Mouse (Mus musculus) midbrain, embryonic 13.5 days (tissue): ENCODE measurements around the gene Acer3. TPM values are rescaled to one million over a fixed set of nuclear protein-coding genes. Genes with fewer than 3 reads are reported as not detected.
"Not testable (repeated sequence)": the region's sequence is repeated elsewhere in the genome, so short reads cannot be mapped to it uniquely, and the experiment has no call there.

Experiments
- ATAC-seq: fragments of 200-750 bp; cut with Nextera tagmentation; 2 replicates; pipeline ENCODE4 v1.8.0; 2017; ENCODE audit warnings: mild to moderate bottlenecking, moderate TSS enrichment, moderate library complexity
- H3K27ac ChIP-seq: fragments of 300-500 bp; sonication (generic); 2 replicates; pipeline ENCODE4 v1.5.1; 2015; ENCODE audit warnings: inconsistent platforms, mild to moderate bottlenecking, moderate library complexity
- H3K27me3 ChIP-seq: fragments of 300-500 bp; sonication (generic); 2 replicates; pipeline ENCODE4 v1.6.1; 2015; ENCODE audit warnings: mild to moderate bottlenecking, inconsistent platforms
- H3K36me3 ChIP-seq: fragments of 300-500 bp; sonication (generic); 2 replicates; pipeline ENCODE4 v1.6.1; 2015; ENCODE audit warnings: mild to moderate bottlenecking, inconsistent platforms
- H3K4me1 ChIP-seq: fragments of 300-500 bp; sonication (generic); replicated peaks from 2 replicates; pipeline ENCODE4 v1.6.1; 2015; ENCODE audit warnings: inconsistent platforms
- H3K4me2 ChIP-seq: fragments of 300-500 bp; sonication (generic); replicated peaks from 2 replicates; pipeline ENCODE4 v1.6.1; 2015; ENCODE audit warnings: moderate library complexity, mild to moderate bottlenecking, inconsistent platforms
- H3K4me3 ChIP-seq: fragments of 300-500 bp; sonication (generic); replicated peaks from 2 replicates; pipeline ENCODE4 v1.5.1; 2015; ENCODE audit warnings: mild to moderate bottlenecking, inconsistent platforms
- H3K9ac ChIP-seq: fragments of 300-500 bp; sonication (generic); replicated peaks from 2 replicates; pipeline ENCODE4 v1.6.1; 2015; ENCODE audit warnings: mild to moderate bottlenecking, inconsistent platforms
- H3K9me3 ChIP-seq: fragments of 300-500 bp; sonication (generic); 2 replicates; pipeline ENCODE4 v1.6.1; 2016; ENCODE audit warnings: mild to moderate bottlenecking, inconsistent platforms
- WGBS: fragments of 180-500 bp; shearing (Covaris S2); methylation state at CpG from one replicate; pipeline ENCODE4 v1.1.7; 2015; 5-methylcytosine and 5-hydroxymethylcytosine counted together
- polyA plus RNA-seq: library from polyadenylated mRNA; unstranded; fragments of >200 nt; fragmentation: Nextera tagmentation; extraction: Ambion mirVana; gene quantifications from 2 replicates; pipeline ENCODE4 v1.2.1, GENCODE M21; 2015

The Acer3 gene
- polyA plus RNA-seq, 1 experiment from 2014 or later = 13.6 TPM

DNA sequence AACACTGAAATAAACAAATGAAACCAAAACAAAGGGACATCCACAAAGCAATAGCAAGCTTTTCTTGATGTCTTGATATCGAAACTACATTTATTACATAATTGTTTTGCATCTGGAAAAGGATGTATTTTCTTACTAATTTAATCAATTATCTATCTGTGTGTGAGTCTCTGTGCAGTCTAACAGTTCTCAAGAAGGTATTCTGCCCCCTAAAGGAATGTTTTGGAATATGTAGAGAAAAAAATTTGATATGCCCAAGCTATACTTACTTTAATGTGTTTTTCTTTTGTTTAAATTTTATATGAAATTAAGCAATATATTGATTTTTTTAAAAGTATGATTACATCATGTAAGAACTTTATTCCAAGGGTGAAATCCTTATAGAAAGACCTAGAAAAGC is 130.4 kb downstream of the Acer3 start:
- WGBS = 90% methylated on average over 1 of the region's 1 CpGs
- no peak overlapping the region for H3K4me2 ChIP-seq
- H3K36me3 ChIP-seq = no peaks in the 10 kb centered on the region
- H3K4me3 ChIP-seq = no peak overlapping the region
- H3K4me1 ChIP-seq = peaks cover 31% of the 10 kb centered on the region
- no peak for ATAC-seq
- H3K27me3 ChIP-seq = peaks cover 67% of the 10 kb centered on the region
- no peak overlapping the region for H3K9ac ChIP-seq
- H3K27ac ChIP-seq = no peak overlapping the region
- H3K9me3 ChIP-seq = no peaks in the 10 kb centered on the region

GRCm38 (mm10) chr7:98189745-98190144 is 131.3 kb downstream of the Acer3 start:
- peaks cover 65% of the 10 kb centered on the region for H3K27me3 ChIP-seq
- H3K27ac ChIP-seq = no peak overlapping the region
- peaks cover 38% of the 10 kb centered on the region for H3K4me1 ChIP-seq
- no peaks in the 10 kb centered on the region for H3K36me3 ChIP-seq
- H3K4me3 ChIP-seq = no peak overlapping the region
- no peak overlapping the region for H3K9ac ChIP-seq
- no peak for ATAC-seq
- 51% methylated on average over 3 of the region's 3 CpGs for WGBS
- H3K4me2 ChIP-seq = no peak overlapping the region
- no peaks in the 10 kb centered on the region for H3K9me3 ChIP-seq

DNA sequence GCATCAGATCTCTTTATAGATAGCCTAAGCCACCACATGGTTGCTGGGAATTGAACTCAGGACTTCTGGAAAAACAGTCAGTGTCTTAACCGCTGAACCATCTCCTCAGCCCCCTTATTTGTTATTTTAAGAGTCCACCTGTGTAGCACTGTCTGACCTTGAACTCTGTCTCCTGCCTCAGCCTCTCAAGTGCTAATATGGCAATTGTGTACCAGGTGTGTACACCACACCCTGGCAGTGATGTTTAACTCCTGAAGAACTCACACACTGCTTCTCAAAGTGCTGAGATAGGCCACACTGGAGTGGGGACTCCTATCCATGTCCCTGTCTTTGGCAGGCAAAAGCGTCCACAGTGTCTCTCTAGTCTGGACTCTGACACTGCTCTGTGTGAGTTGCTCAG is 132.3 kb downstream of the Acer3 start:
- peaks cover 62% of the 10 kb centered on the region for H3K27me3 ChIP-seq
- no peaks in the 10 kb centered on the region for H3K36me3 ChIP-seq
- no peak overlapping the region for H3K4me2 ChIP-seq
- H3K9me3 ChIP-seq = no peaks in the 10 kb centered on the region
- H3K27ac ChIP-seq = no peak overlapping the region
- WGBS = 90% methylated on average over 2 of the region's 2 CpGs
- H3K4me3 ChIP-seq = no peak overlapping the region
- ATAC-seq = no peak
- H3K9ac ChIP-seq = no peak overlapping the region
- H3K4me1 ChIP-seq = peaks cover 30% of the 10 kb centered on the region

DNA sequence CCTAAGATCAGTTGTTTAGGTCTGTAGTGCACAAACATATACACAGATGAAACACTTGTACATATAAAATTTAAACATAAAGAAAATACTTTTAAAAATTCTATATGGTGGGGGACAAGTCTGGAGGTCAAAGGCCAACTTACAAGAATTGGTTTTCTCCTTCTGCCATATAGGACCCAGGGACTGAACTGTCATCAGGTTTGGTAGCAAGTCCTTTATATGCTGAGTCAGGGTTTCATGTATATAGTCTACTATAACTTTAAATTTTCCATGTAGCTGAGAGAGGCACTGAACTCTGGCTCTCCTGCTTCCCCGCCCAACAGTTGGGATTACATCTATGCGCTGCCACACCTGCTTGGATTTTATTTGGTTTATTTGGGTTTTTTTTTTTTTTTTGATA is 132.8 kb downstream of the Acer3 start:
- Histone ChIP-seq H3K9ac (no peak overlapping the region), H3K4me2 (no peak overlapping the region), H3K4me1 (peaks cover 25% of the 10 kb centered on the region), H3K27me3 (peaks cover 59% of the 10 kb centered on the region), H3K4me3 (no peak overlapping the region), H3K9me3 (no peaks in the 10 kb centered on the region), H3K36me3 (no peaks in the 10 kb centered on the region), H3K27ac (no peak overlapping the region)
- ATAC-seq = no peak
- WGBS = 98% methylated on average over 2 of the region's 2 CpGs

DNA sequence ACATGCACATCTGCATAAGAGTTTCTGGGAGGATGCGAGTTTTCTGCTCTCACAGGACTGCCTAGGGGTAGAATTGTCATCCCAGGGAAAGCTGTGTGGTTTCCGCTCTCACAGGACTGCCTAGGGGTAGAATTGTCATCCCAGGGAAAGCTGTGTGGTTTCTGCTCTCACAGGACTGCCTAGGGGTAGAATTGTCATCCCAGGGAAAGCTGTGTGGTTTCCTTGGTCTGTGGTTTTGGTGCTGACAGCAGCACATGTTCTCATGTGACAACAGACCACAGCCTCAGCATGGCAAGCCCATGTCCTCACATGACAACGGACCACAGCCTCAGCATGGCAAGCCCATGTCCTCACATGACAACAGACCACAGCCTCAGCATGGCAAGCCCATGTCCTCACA is 133.7 kb downstream of the Acer3 start:
- H3K27me3 ChIP-seq = peaks cover 53% of the 10 kb centered on the region
- H3K9me3 ChIP-seq, H3K4me3 ChIP-seq, H3K4me2 ChIP-seq, H3K9ac ChIP-seq, H3K36me3 ChIP-seq, ATAC-seq: not testable (repeated sequence)
- peaks cover 22% of the 10 kb centered on the region for H3K4me1 ChIP-seq
- peak overlapping the region; percentile 54 for H3K27ac ChIP-seq
- WGBS = 71% methylated on average over 3 of the region's 3 CpGs

GRCm38 (mm10) chr7:98186637-98187036 is 134.4 kb downstream of the Acer3 start:
- Histone ChIP-seq H3K9ac (no peak overlapping the region), H3K4me1 (peaks cover 22% of the 10 kb centered on the region), H3K27ac (no peak overlapping the region), H3K4me3 (no peak overlapping the region), H3K27me3 (peaks cover 46% of the 10 kb centered on the region), H3K4me2 (no peak overlapping the region), H3K9me3 (no peaks in the 10 kb centered on the region), H3K36me3 (no peaks in the 10 kb centered on the region)
- ATAC-seq = peak; percentile 88
- 25% methylated on average over 8 of the region's 8 CpGs for WGBS

DNA sequence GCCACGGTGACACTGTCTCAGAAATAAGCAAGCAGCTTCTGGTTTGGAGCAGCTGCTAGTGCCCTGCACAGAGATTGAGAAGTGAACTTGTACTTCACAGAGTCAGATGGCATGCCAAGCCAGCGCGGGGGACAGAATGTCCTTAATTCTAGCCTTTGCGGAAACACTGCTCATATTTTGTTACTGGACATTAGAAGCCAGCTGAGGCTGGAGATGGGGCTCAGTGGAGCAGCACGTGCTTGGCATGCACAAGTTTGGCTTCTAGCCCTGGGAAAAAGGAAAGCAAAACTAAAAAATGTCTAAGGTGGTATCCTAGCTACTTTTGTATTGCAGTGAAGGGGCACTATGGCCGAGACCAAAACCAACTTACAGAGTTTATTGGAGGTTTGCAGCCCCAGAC is 135.7 kb downstream of the Acer3 start:
- no peaks in the 10 kb centered on the region for H3K36me3 ChIP-seq
- H3K27me3 ChIP-seq = peaks cover 42% of the 10 kb centered on the region
- peaks cover 22% of the 10 kb centered on the region for H3K4me1 ChIP-seq
- no peak overlapping the region for H3K4me2 ChIP-seq
- H3K9me3 ChIP-seq = no peaks in the 10 kb centered on the region
- 70% methylated on average over 6 of the region's 6 CpGs for WGBS
- no peak for ATAC-seq
- H3K27ac ChIP-seq = peak overlapping the region; percentile 14; the same call in 1 of the 2 replicates
- H3K4me3 ChIP-seq = no peak overlapping the region
- no peak overlapping the region for H3K9ac ChIP-seq

DNA sequence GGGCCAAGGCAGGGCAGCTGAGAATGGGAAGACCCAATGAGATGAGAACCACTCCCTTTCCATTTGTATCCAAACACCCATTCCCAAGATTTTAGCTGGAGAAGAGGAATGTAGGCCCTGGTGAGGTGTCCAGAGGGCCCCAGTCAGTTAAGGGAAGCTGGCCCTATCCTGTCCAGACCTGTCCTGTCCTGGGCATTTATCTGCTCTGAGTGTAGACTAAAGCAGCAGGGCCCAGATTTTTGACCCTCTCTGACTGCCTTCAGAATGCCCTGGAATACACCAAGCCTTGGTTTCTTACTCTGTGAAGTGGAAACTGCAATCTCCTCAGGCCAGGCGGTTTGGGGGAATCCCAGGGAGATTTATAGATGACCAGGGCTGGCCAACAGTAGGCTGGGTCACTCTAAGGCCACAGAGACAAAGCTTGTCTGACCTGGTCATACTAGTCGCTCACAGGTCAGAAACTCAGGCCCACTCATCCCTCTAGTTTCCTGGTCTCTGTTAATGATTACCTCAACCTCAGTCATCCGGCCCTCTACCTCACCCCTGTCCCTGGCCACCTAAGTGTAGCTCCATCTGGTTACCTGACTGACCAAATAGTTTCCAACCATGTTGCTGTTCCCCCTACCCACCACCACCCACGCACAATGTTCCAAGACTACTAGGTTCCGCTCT is 142.3 kb downstream of the Acer3 start:
- Histone ChIP-seq H3K4me3 (peak overlapping the region; percentile 72), H3K27me3 (peaks cover 40% of the 10 kb centered on the region), H3K36me3 (no peaks in the 10 kb centered on the region), H3K4me1 (peaks cover 18% of the 10 kb centered on the region), H3K27ac (no peak overlapping the region), H3K4me2 (peak overlapping the region; percentile 73), H3K9me3 (no peaks in the 10 kb centered on the region), H3K9ac (peak overlapping the region; percentile 72)
- ATAC-seq = peak; percentile 53
- 90% methylated on average over 5 of the region's 5 CpGs for WGBS

- Histone ChIP-seq H3K27me3 (peaks cover 38% of the 10 kb centered on the region), H3K9ac (peak within 1 kb of the TSS; percentile 72), H3K4me1 (peaks cover 18% of the 10 kb centered on the region), H3K27ac (no peak within 1 kb of the TSS), H3K9me3 (no peaks in the 10 kb centered on the region), H3K36me3 (no peaks in the 10 kb centered on the region), H3K4me2 (peak within 1 kb of the TSS; percentile 73), H3K4me3 (peak within 1 kb of the TSS; percentile 72)
- WGBS = 3% methylated on average over 35 of the region's 44 CpGs
- peak; percentile 90 for ATAC-seq
Observed at GRCm38 (mm10) chr7:98177929-98178559, 143.0 kb downstream of the Acer3 start, which contains the start of gene Capn5. Gene Capn5 (minus strand): TSS chr7:98178274.

- Histone ChIP-seq H3K36me3 (no peaks in the 10 kb centered on the region), H3K9me3 (no peaks in the 10 kb centered on the region), H3K27ac (no peak overlapping the region), H3K27me3 (peaks cover 36% of the 10 kb centered on the region), H3K4me3 (peak overlapping the region; percentile 72), H3K4me1 (peaks cover 18% of the 10 kb centered on the region), H3K9ac (peak overlapping the region; percentile 72), H3K4me2 (peak overlapping the region; percentile 73)
- WGBS = 4% methylated on average over 9 of the region's 9 CpGs
- ATAC-seq = no peak; the same call in 1 of the 2 replicates
Observed at GRCm38 (mm10) chr7:98177566-98177928, 143.5 kb downstream of the Acer3 start.

GRCm38 (mm10) chr7:98177071-98177485 is 143.9 kb downstream of the Acer3 start:
- no peak overlapping the region for H3K27ac ChIP-seq
- no peak for ATAC-seq
- H3K9ac ChIP-seq = peak overlapping the region; percentile 72
- peak overlapping the region; percentile 72 for H3K4me3 ChIP-seq
- H3K4me2 ChIP-seq = peak overlapping the region; percentile 73
- peaks cover 18% of the 10 kb centered on the region for H3K4me1 ChIP-seq
- H3K9me3 ChIP-seq = no peaks in the 10 kb centered on the region
- 55% methylated on average over 2 of the region's 2 CpGs for WGBS
- peaks cover 35% of the 10 kb centered on the region for H3K27me3 ChIP-seq
- H3K36me3 ChIP-seq = no peaks in the 10 kb centered on the region

GRCm38 (mm10) chr7:98176322-98177070 is 144.5 kb downstream of the Acer3 start:
- H3K4me3 ChIP-seq = no peak overlapping the region

More at GRCm38 (mm10) chr7:98176322-98177070, 144.5 kb downstream of the Acer3 start:
- Histone ChIP-seq H3K27me3 (peaks cover 35% of the 10 kb centered on the region), H3K4me2 (peak overlapping the region; percentile 73), H3K36me3 (no peaks in the 10 kb centered on the region), H3K9ac (no peak overlapping the region; the same call in 1 of the 2 replicates), H3K4me1 (peaks cover 18% of the 10 kb centered on the region), H3K27ac (no peak overlapping the region), H3K9me3 (no peaks in the 10 kb centered on the region)
- WGBS = 79% methylated on average over 8 of the region's 8 CpGs
- no peak for ATAC-seq
